Mouse (Mus musculus): ENCODE measurements around the gene Rnase12. TPM values are rescaled to one million over a fixed set of nuclear protein-coding genes. Genes with fewer than 3 reads are reported as not detected.

The Rnase12 gene
- total and polyA plus RNA-seq, 2 experiments from 2014 or later = not detected

GRCm38 (mm10) chr14:51083805-51084204 is 26.3 kb upstream of the Rnase12 start:
- WGBS = 28% methylated on average over 7 of the region's 7 CpGs
- H3K27me3 ChIP-seq (ENCODE audit: control insufficient read depth, insufficient read depth, low read length) = no peaks in the 10 kb centered on the region
- no peak for ATAC-seq (ENCODE audit: insufficient read depth, low read depth)
- peak overlapping the region; percentile 81 for H3K4me2 ChIP-seq (ENCODE audit: low read depth, low read length)
- no peak for TF ChIP-seq CTCF (IDR thresholded peaks at IDR 0.05; ENCODE audit: low read depth)
- no peak for TF ChIP-seq EP300 (IDR thresholded peaks at IDR 0.05; ENCODE audit: low read depth)
- no peak overlapping the region for H3K9ac ChIP-seq (replicated peaks; ENCODE audit: low read depth, low read length)
- 0 out of 2 replicates have a peak overlapping the region, but pooled peaks have one; percentile 64 for H3K4me3 ChIP-seq (ENCODE audit: low read depth, low read length)
- H3K9me3 ChIP-seq (replicated peaks; ENCODE audit: control insufficient read depth, low read length) = no peaks in the 10 kb centered on the region
- peaks cover 3% of the 10 kb centered on the region; the same call in 1 of the 2 replicates for H3K4me1 ChIP-seq (ENCODE audit: control insufficient read depth, insufficient read depth)
- no peak overlapping the region for H3K27ac ChIP-seq (ENCODE audit: low read depth)
- DNase-seq (ENCODE audit: low spot score) = no peak
- no peaks in the 10 kb centered on the region for H3K36me3 ChIP-seq (replicated peaks; ENCODE audit: control insufficient read depth, insufficient read depth, low read length)

- 2% methylated on average over 37 of the region's 40 CpGs for WGBS
- H3K27me3 ChIP-seq (ENCODE audit: control insufficient read depth, insufficient read depth, low read length) = no peaks in the 10 kb centered on the region
Measured at GRCm38 (mm10) chr14:51082599-51083581, 25.4 kb upstream of the Rnase12 start.

GRCm38 (mm10) chr14:51081035-51081434 is 23.6 kb upstream of the Rnase12 start:
- 88% methylated on average over 2 of the region's 2 CpGs for WGBS
- no peaks in the 10 kb centered on the region for H3K9me3 ChIP-seq (replicated peaks; ENCODE audit: control insufficient read depth, low read length)
- H3K4me1 ChIP-seq (ENCODE audit: control insufficient read depth, insufficient read depth) = peaks cover 3% of the 10 kb centered on the region; the same call in 1 of the 2 replicates
- TF ChIP-seq CTCF (IDR thresholded peaks at IDR 0.05; ENCODE audit: low read depth) (no peak), EP300 (IDR thresholded peaks at IDR 0.05; ENCODE audit: low read depth) (no peak)
- no peaks in the 10 kb centered on the region for H3K36me3 ChIP-seq (replicated peaks; ENCODE audit: control insufficient read depth, insufficient read depth, low read length)
- no peak overlapping the region for H3K4me2 ChIP-seq (ENCODE audit: low read depth, low read length)
- H3K27ac ChIP-seq (ENCODE audit: low read depth) = no peak overlapping the region
- no peak for DNase-seq (ENCODE audit: low spot score)
- no peaks in the 10 kb centered on the region for H3K27me3 ChIP-seq (ENCODE audit: control insufficient read depth, insufficient read depth, low read length)
- no peak for ATAC-seq (ENCODE audit: insufficient read depth, low read depth)
- H3K9ac ChIP-seq (replicated peaks; ENCODE audit: low read depth, low read length) = no peak overlapping the region
- no peak overlapping the region for H3K4me3 ChIP-seq (ENCODE audit: low read depth, low read length)

More at GRCm38 (mm10) chr14:51082599-51083581, 25.4 kb upstream of the Rnase12 start:
- Histone ChIP-seq H3K4me2 (ENCODE audit: low read depth, low read length) (peak overlapping the region; percentile 81), H3K4me3 (ENCODE audit: low read depth, low read length) (peak overlapping the region; percentile 64), H3K36me3 (replicated peaks; ENCODE audit: control insufficient read depth, insufficient read depth, low read length) (no peaks in the 10 kb centered on the region), H3K4me1 (ENCODE audit: control insufficient read depth, insufficient read depth) (peaks cover 3% of the 10 kb centered on the region; the same call in 1 of the 2 replicates), H3K9ac (replicated peaks; ENCODE audit: low read depth, low read length) (peak overlapping the region; percentile 52), H3K27ac (ENCODE audit: low read depth) (no peak overlapping the region), H3K9me3 (replicated peaks; ENCODE audit: control insufficient read depth, low read length) (no peaks in the 10 kb centered on the region)
- ATAC-seq (ENCODE audit: insufficient read depth, low read depth) (peak; percentile 42), DNase-seq (ENCODE audit: low spot score) (peak; percentile 30)
- no peak for TF ChIP-seq CTCF (IDR thresholded peaks at IDR 0.05; ENCODE audit: low read depth)
- no peak for TF ChIP-seq EP300 (IDR thresholded peaks at IDR 0.05; ENCODE audit: low read depth)

- DNase-seq (ENCODE audit: low spot score) (no peak), ATAC-seq (ENCODE audit: insufficient read depth, low read depth) (no peak)
- WGBS = 78% methylated on average over 1 of the region's 1 CpGs
- no peaks in the 10 kb centered on the region for H3K27me3 ChIP-seq (ENCODE audit: control insufficient read depth, insufficient read depth, low read length)
- no peak overlapping the region for H3K27ac ChIP-seq (ENCODE audit: low read depth)
- TF ChIP-seq CTCF (IDR thresholded peaks at IDR 0.05; ENCODE audit: low read depth) (no peak), EP300 (IDR thresholded peaks at IDR 0.05; ENCODE audit: low read depth) (no peak)
- no peak overlapping the region for H3K9ac ChIP-seq (replicated peaks; ENCODE audit: low read depth, low read length)
- no peaks in the 10 kb centered on the region for H3K36me3 ChIP-seq (replicated peaks; ENCODE audit: control insufficient read depth, insufficient read depth, low read length)
- no peak overlapping the region for H3K4me3 ChIP-seq (ENCODE audit: low read depth, low read length)
- no peaks in the 10 kb centered on the region for H3K9me3 ChIP-seq (replicated peaks; ENCODE audit: control insufficient read depth, low read length)
- peaks cover 3% of the 10 kb centered on the region; the same call in 1 of the 2 replicates for H3K4me1 ChIP-seq (ENCODE audit: control insufficient read depth, insufficient read depth)
- no peak overlapping the region for H3K4me2 ChIP-seq (ENCODE audit: low read depth, low read length)
Measured at GRCm38 (mm10) chr14:51079180-51079579, 21.7 kb upstream of the Rnase12 start.

GRCm38 (mm10) chr14:51074335-51074734 is 16.9 kb upstream of the Rnase12 start, which contains the start of gene Olfr750:
Gene Olfr750, minus strand, starts transcription at chr14:51074435.
- TF ChIP-seq EP300 (IDR thresholded peaks at IDR 0.05; ENCODE audit: low read depth) = no peak
- TF ChIP-seq CTCF (IDR thresholded peaks at IDR 0.05; ENCODE audit: low read depth) = no peak
- DNase-seq (ENCODE audit: low spot score) = no peak
- 82% methylated on average over 3 of the region's 3 CpGs for WGBS
- Histone ChIP-seq H3K4me1 (ENCODE audit: control insufficient read depth, insufficient read depth) (no peaks in the 10 kb centered on the region), H3K27me3 (ENCODE audit: control insufficient read depth, insufficient read depth, low read length) (no peaks in the 10 kb centered on the region), H3K27ac (ENCODE audit: low read depth) (no peak within 1 kb of the TSS), H3K36me3 (replicated peaks; ENCODE audit: control insufficient read depth, insufficient read depth, low read length) (no peaks in the 10 kb centered on the region), H3K9ac (replicated peaks; ENCODE audit: low read depth, low read length) (no peak within 1 kb of the TSS), H3K9me3 (replicated peaks; ENCODE audit: control insufficient read depth, low read length) (no peaks in the 10 kb centered on the region), H3K4me2 (ENCODE audit: low read depth, low read length) (no peak within 1 kb of the TSS), H3K4me3 (ENCODE audit: low read depth, low read length) (no peak within 1 kb of the TSS)
- ATAC-seq (ENCODE audit: insufficient read depth, low read depth) = no peak
